Mouse (Mus musculus) spleen, adult 2 months (tissue): ENCODE measurements around the gene Klf11. TPM values are rescaled to one million over a fixed set of nuclear protein-coding genes. Genes with fewer than 3 reads are reported as not detected.

ENCODE experiments used
- DNase-seq, 2 experiments: peaks; one replicate each; pipeline versions ENCODE4 v3.0.0 to v3.0.0-alpha.2; 2012 to 2021; ENCODE audit warnings: low spot score in 2 of 2, low read depth in 1 of 2
- H3K27ac ChIP-seq: fragments of 200-500 bp; 2 replicates; pipeline ENCODE4 v1.5.1; 2012; ENCODE audit warnings: low read length, inconsistent platforms; ENCODE audit not compliant: insufficient read depth
- H3K27me3 ChIP-seq: fragments of 200-500 bp; 2 replicates; pipeline ENCODE4 v1.6.1; 2012; ENCODE audit warnings: mild to moderate bottlenecking, moderate library complexity, low read length, inconsistent platforms; ENCODE audit not compliant: control insufficient read depth, insufficient read depth
- H3K36me3 ChIP-seq: fragments of 200-500 bp; 2 replicates; pipeline ENCODE4 v1.6.1; 2012; ENCODE audit warnings: mild to moderate bottlenecking, low read length, inconsistent platforms; ENCODE audit not compliant: control insufficient read depth, insufficient read depth
- H3K4me1 ChIP-seq: fragments of 200-500 bp; 2 replicates; pipeline ENCODE4 v1.6.1; 2011; ENCODE audit warnings: inconsistent platforms; ENCODE audit not compliant: control insufficient read depth, insufficient read depth, insufficient read length
- H3K4me3 ChIP-seq: fragments of 200-500 bp; 2 replicates; pipeline ENCODE4 v1.5.1; 2011; ENCODE audit warnings: mild to moderate bottlenecking, inconsistent platforms; ENCODE audit not compliant: insufficient read depth, insufficient read length; ENCODE audit errors: extremely low read depth
- CTCF ChIP-seq: fragments of 200-500 bp; IDR thresholded peaks from 2 replicates; pipeline ENCODE4 v1.5.1; 2011; ENCODE audit warnings: mild to moderate bottlenecking, inconsistent platforms; ENCODE audit not compliant: insufficient read depth, insufficient read length, insufficient replicate concordance; ENCODE audit errors: extremely low read depth
- POLR2A ChIP-seq: fragments of 200-500 bp; IDR thresholded peaks from 2 replicates; pipeline ENCODE4 v1.6.1; 2011; ENCODE audit warnings: low read depth, low read length, inconsistent platforms
- WGBS: fragments of 180-500 bp; shearing (Covaris S2); methylation state at CpG from one replicate; pipeline ENCODE4 v1.1.7; 2018; 5-methylcytosine and 5-hydroxymethylcytosine counted together
- polyA plus RNA-seq: library from polyadenylated mRNA; depleted of rRNA; stranded (reverse); fragments of >200 nt; gene quantifications from 2 replicates; pipeline ENCODE4 v1.2.3, GENCODE M21; 2012

Gene Klf11
- polyA plus RNA-seq, 1 experiment = 8.2 TPM

GRCm38 (mm10) chr12:24651642-24652342, 718 bp downstream of the Klf11 start:
- 3% methylated on average over 36 of the region's 36 CpGs for WGBS
- no peak for TF ChIP-seq POLR2A
- TF ChIP-seq CTCF = no peak
- peak; percentile 87 to 88 for DNase-seq
- Histone ChIP-seq H3K4me3 (peak overlapping the region; percentile 87), H3K36me3 (peaks cover 7% of the 10 kb centered on the region), H3K4me1 (peaks cover 7% of the 10 kb centered on the region), H3K27me3 (no peaks in the 10 kb centered on the region), H3K27ac (peak overlapping the region; percentile 87)

GRCm38 (mm10) chr12:24654065-24654862, 3.2 kb downstream of the Klf11 start:
- H3K4me3 ChIP-seq = no peak overlapping the region
- TF ChIP-seq POLR2A (no peak), CTCF (no peak)
- peaks cover 7% of the 10 kb centered on the region for H3K4me1 ChIP-seq
- WGBS = 87% methylated on average over 16 of the region's 16 CpGs
- no peak for DNase-seq
- no peaks in the 10 kb centered on the region for H3K27me3 ChIP-seq
- no peak overlapping the region for H3K27ac ChIP-seq
- H3K36me3 ChIP-seq = peaks cover 11% of the 10 kb centered on the region

- no peak for DNase-seq
- peaks cover 16% of the 10 kb centered on the region for H3K36me3 ChIP-seq
Observed at GRCm38 (mm10) chr12:24656436-24656835, 5.4 kb downstream of the Klf11 start.

GRCm38 (mm10) chr12:24658998-24659397, 7.9 kb downstream of the Klf11 start:
- DNase-seq = no peak
- Histone ChIP-seq H3K27ac (no peak overlapping the region), H3K36me3 (peaks cover 16% of the 10 kb centered on the region), H3K4me3 (no peak overlapping the region), H3K4me1 (no peaks in the 10 kb centered on the region; the same call in 1 of the 2 replicates), H3K27me3 (no peaks in the 10 kb centered on the region)
- TF ChIP-seq POLR2A (no peak), CTCF (no peak)
- WGBS = 87% methylated on average over 4 of the region's 4 CpGs

More at GRCm38 (mm10) chr12:24656436-24656835, 5.4 kb downstream of the Klf11 start:
- H3K27me3 ChIP-seq = no peaks in the 10 kb centered on the region
- WGBS = 88% methylated on average over 3 of the region's 3 CpGs
- H3K27ac ChIP-seq = no peak overlapping the region
- H3K4me3 ChIP-seq = no peak overlapping the region
- no peak for TF ChIP-seq CTCF
- TF ChIP-seq POLR2A = no peak
- no peaks in the 10 kb centered on the region; the same call in 1 of the 2 replicates for H3K4me1 ChIP-seq

- H3K36me3 ChIP-seq = peaks cover 15% of the 10 kb centered on the region
- no peak for DNase-seq
- TF ChIP-seq POLR2A (no peak), CTCF (no peak)
- no peak overlapping the region for H3K27ac ChIP-seq
- H3K4me3 ChIP-seq = no peak overlapping the region
- no peaks in the 10 kb centered on the region for H3K27me3 ChIP-seq
- no peaks in the 10 kb centered on the region; the same call in 1 of the 2 replicates for H3K4me1 ChIP-seq
- 95% methylated on average over 9 of the region's 9 CpGs for WGBS
Observed at GRCm38 (mm10) chr12:24659923-24660322, 8.8 kb downstream of the Klf11 start.

DNA sequence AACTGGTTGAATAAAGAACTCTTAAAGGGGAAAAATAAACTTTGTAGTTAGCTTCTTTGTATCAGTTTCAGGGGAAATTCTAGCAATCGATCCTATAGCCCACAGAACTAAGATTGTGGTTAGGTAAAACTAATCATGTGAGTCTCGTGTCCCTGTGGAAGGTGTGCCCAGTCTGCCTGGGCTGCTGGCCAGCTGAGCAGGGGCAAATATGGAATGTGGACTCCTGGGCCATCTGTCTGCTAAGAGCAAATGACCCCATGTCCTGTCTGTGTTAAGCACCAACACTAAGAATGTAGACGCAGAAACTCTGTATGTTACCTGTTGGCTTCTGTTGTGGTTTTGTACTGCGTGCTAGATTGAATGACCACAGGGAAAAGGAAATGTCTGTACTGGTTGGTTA, 10.0 kb downstream of the Klf11 start:
- Histone ChIP-seq H3K36me3 (peaks cover 11% of the 10 kb centered on the region), H3K27ac (no peak overlapping the region), H3K4me1 (no peaks in the 10 kb centered on the region; the same call in 1 of the 2 replicates), H3K4me3 (no peak overlapping the region), H3K27me3 (no peaks in the 10 kb centered on the region)
- DNase-seq = no peak
- 54% methylated on average over 4 of the region's 4 CpGs for WGBS
- no peak for TF ChIP-seq POLR2A
- TF ChIP-seq CTCF = no peak
